Mouse (Mus musculus) urinary bladder, postnatal 36 days (tissue): Measurements from ENCODE around the gene Cers1.

Experiments used
- DNase-seq, 2 experiments: peaks; one replicate each; pipeline ENCODE4 v3.0.0; 2022; ENCODE audit warnings: low spot score in 2 of 2, mixed read lengths in 1 of 2

Cers1 gene

DNA sequence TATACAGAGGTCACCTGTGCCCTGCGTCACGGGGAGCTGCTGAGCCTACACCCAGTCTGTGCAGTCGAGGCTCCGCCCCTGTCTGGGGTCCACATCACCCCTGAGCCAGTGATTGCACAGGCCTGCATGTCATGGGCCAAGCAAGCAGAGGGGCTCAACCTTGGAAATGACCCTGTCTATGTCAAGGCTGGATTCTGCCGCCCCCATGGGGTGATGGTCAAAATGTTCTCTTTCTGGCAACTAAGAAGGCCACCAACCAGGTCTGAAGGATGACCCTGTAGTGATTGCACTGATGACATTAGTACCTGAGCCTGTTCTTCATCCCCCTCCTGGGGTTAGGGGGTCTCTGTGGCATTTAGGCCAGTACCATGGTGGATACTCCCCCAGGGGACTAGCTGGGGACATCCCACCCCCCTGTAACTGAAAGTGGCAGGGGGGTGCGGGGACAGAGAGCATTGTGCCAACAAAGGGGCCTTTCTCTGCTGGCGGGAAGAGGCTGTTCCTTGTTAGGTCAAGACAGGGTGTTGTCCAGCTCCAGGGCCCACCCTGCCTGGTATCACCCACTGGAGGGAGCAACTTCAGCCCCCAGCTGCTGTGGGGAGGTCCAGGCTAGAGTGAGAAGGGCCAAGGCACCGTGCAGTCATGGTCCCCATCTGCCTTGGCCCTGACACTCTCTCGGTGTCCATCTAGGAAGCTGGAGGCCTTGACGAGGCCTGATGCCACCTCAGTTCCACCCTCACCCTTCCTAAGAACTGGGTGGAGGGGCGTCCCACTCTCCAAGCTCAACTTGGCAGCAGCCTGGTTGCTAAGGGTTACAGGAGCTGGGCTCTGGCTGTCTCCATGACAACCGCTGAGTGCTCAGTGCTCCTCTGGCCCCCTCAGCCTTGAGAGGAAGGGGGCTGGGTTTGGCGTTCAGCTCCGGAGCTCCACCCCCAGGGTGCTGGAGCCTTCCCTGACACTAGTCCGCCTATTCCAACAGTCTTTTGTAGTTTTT, 1.2 kb downstream of the Cers1 start:
- no peak for DNase-seq

DNA sequence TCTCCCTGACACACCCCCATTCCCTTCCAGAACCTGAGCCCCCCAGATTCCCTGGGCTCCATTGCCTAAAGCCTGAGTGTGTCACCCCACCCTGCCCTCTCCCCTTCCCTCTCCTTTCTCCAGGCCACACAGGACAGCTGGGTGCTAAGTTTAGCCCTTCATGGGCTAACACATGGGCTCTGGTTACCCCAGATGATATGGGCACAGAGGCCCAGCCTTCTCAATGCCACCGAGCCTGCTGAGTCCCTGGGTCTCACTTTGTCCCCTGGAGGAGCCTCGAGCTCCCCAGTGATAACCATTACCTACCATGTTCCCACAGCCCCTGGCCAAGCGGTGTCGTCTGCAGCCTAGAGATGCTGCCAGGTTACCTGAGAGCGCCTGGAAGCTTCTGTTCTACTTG, 2.3 kb downstream of the Cers1 start:
- DNase-seq, result no peak

- DNase-seq, result no peak
These were observed 8.1 kb downstream of the Cers1 start for GRCm38 (mm10) chr8:70323716-70324115.

DNA sequence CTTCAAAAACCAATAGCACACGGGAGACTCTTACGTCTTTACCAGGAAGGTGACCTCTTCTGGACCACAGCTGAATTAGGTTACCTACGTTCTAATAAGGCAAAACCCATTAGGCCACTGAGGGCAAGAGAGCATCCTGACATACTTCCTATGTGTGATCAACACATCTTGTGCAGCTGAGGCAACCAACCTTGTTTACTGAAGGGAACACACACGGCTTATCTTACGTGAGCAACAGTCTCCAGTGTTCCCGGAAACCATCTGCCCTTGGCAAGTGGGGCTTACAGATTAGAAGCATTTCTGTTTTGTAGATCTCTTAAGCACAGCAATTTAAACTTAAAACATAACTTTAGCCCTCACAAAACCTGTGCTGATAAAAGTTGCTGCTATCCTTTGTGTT, 11.9 kb downstream of the Cers1 start:
- no peak for DNase-seq

DNA sequence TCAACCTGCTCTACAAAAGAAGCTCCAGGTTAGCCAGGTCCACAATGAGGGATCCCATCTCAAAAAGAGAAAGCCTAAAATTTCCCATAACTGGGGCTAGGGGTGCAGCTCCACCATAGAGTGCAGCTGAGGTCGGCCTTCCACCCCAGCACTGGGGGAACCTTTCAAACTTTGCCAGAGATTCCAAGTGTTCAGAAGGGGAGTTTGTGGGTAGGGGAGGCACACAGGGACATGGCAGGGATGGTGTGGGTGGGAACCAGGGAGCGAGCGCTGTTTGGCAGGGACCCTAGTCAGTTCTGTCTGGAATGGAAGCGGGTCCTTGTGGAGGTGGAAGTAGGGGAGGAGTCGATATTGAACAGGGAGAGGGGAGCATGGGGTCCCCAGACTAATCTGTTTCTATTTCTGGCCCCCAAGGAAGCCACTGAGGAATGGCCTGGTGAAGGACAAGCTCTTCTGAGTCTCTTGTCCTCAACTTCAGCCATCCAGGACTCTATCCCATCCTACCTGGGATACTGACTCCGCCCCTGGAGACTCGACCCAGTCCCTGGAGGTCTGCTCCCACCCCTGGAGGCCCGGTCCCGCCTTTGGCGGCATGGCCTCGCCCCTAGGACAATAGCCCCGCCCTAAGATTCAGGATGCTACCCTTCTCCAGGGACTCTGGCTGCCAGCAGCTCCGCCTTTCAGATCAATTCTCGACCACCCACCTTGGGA, 13.7 kb downstream of the Cers1 start, which contains the start of gene Gdf1:
Gene Gdf1 (plus strand): TSS at position 694 of the 711 bp plus-strand sequence.
- no peak for DNase-seq

- DNase-seq, result no peak
These were observed 14.5 kb downstream of the Cers1 start for GRCm38 (mm10) chr8:70329835-70330740.

DNA sequence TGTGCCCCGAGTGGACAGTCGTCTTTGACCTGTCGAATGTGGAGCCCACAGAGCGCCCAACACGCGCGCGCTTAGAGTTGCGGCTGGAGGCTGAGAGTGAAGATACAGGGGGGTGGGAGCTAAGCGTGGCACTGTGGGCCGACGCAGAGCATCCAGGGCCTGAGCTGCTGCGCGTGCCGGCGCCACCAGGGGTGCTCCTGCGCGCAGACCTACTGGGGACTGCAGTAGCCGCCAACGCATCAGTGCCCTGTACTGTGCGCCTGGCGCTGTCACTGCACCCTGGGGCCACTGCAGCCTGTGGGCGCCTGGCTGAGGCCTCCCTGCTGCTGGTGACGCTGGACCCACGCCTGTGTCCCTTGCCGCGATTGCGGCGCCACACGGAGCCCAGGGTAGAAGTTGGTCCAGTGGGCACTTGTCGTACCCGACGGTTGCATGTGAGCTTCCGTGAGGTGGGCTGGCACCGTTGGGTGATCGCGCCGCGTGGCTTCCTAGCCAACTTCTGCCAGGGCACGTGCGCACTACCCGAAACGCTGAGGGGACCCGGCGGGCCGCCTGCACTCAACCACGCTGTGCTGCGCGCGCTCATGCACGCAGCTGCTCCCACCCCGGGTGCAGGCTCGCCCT, 15.3 kb downstream of the Cers1 start:
- DNase-seq, result no peak

- DNase-seq, result no peak
These were observed 16.0 kb downstream of the Cers1 start for GRCm38 (mm10) chr8:70331526-70331925.

DNA sequence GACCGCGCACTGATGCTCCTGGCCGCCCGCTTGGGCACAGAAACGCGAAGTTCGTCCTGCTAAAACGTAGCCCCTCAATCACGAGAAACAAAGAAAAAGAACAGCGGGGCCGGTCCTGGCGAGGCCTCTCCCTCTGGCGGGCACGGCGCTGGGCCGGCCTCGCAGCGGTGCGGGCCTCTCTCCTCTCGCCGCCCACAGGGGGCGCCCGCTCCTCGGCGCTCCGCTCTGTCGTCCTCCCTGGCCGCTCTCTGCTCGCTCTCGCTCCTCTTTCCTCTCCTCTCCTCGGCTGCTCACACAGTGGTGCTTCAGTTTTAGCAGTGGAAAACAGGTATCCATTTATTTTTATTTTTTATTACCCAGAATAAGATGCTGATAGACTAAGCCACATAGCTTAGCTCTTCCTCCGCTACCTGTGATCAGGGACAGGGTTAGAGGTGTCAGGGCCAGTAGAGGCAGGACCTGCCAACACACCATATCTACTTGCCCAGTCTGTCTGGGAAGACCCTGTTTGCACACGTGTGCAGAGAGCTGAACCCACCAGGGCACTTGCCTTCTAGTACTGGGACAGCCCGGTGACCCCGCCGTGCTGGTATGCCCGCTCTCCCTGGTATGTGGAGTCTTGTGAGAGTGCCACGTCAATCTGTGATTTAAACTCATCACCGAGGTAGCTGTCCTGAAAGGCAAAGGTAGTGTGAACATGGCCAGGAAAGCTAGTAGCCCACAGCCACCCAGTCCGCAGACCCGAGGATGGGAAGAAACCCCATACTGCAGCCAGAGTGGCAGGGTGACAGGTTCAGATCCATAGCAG, 16.7 kb downstream of the Cers1 start:
- DNase-seq, result peak; percentile 46 to 55

DNA sequence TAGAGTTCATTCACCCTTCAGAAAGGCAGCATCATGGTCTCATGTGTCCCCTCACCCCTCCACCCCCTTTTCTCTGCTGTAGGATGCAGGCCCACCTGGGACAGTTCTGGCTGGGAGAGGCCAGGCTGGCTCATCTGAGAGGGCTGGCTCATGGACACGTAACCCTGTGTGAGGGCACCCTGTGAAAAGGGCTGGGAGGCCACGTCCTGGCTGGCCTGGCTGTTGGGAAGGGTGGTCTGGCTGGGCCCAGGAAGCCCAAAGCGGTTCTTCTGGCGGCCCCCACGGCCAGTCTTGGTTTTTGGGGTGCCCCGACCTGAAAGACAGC, 17.3 kb downstream of the Cers1 start:
- DNase-seq, result no peak

- DNase-seq, result no peak
These were observed 23.4 kb downstream of the Cers1 start for GRCm38 (mm10) chr8:70338931-70339330.

DNA sequence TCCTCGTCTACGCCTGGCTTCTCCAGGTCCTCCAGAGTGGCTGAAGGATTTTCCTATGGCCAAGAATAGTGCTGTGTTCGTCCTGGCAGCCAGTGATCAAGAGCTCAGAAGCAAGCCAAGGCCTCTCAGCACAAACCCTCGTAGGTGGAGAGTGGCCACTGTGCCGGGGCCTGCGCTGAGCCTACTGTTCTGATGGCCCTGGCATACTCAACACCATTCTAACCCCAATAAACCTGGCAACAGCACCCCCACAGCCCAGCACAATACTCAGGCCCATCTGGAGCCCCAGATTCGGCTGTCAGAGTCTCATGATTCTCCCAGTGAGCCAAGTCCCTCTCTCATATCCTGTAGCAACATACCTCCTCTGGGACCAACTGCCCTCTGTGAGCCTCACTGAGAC, 25.1 kb downstream of the Cers1 start:
- DNase-seq, result no peak

- DNase-seq, result no peak
These were observed 26.4 kb downstream of the Cers1 start for GRCm38 (mm10) chr8:70342007-70342406.

GRCm38 (mm10) chr8:70343076-70343475, 27.5 kb downstream of the Cers1 start:
- DNase-seq, result no peak

- DNase-seq, result no peak
These were observed 28.1 kb downstream of the Cers1 start for GRCm38 (mm10) chr8:70343696-70344095.

DNA sequence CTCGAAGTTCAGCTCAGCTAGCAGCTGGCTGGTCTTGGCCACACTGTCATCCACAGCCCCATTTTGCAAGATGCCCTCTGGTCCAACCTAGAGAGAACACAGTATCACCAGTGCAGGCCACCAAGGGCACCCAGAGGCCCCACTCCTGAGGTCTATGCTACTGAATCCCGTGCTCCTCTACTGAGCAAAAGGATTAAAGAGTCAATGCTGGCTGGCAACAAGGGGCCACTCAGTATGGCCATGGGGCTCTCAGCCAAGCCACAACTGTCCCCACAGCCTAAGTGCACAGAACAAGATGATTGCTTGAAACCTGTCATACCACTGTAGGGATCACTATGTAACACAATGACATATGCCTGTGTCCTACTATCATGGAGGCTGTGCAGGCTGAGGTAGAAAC, 28.7 kb downstream of the Cers1 start:
- DNase-seq, result no peak

DNA sequence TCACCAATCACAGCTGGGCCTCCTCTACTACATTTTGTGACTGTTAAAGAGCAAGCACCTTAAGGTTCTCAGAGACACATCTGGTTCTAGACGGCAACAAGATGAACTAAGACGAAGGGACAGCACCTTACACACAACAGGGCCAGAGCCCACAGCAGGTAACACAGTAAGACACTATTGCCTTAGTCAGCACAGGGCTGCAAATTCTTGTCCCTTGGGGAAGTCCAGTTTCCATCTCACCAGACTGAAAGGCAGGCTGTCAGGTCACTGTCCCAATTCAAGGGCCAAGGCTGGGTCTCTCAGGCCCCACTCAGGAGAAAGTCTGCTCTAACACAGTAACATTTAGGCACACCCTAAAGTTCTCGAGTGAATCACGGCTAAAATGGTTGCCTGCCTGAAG, 31.9 kb downstream of the Cers1 start:
- DNase-seq, result no peak

- no peak for DNase-seq
These were observed 32.4 kb downstream of the Cers1 start for GRCm38 (mm10) chr8:70347860-70348420.

GRCm38 (mm10) chr8:70351035-70351999, 35.7 kb downstream of the Cers1 start:
- no peak for DNase-seq
